Comparison of ENCODE assay signal across 8 mouse cellular contexts in the genomic region with DNA sequence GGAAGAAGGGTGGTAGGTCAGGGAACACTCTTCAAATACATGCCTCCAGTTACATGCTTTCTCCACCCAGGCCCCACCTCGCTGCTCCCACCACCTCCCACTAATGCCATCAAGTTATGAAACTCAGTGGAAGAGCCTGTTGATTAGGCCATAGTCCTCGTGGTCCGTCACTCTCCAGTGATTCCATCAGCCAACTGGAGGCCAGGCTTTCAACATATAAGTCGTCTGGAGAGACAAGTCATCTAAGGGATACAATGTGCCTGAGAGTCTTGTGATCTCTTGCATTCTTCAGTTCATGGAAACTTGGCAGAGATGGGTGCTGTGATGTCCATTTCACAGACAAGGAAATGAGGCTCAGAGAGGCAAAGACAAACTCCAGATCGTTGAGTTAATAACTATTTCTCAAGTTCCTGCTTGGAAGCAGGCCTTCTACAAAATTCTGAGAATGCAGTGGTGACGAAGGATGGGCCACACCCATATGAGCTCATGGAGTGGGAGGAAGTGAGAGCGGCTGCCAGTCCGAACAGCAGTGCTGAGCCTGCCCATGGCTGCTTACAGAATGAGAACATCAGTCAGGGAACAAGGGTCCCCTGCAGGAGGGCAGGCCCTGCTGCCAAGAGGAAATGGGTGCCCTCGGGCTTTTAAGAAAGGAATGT. TPM values are rescaled to one million over a fixed set of nuclear protein-coding genes. Genes with fewer than 3 reads are reported as not detected.
DNase-seq lines count a peak whose midpoint lies in the region; ATAC-seq lines count a peak whose summit lies in the region.

No protein-coding gene starts in this region.

- no peaks in the 10 kb centered on the region for H3K27me3 ChIP-seq in intestine, embryonic 15.5 days (replicated peaks)
- no peaks in the 10 kb centered on the region for H3K27me3 ChIP-seq in neural tube, embryonic 15.5 days (replicated peaks)

- H3K36me3 ChIP-seq in intestine, embryonic 15.5 days: 0 out of 2 replicates have a peak, but pooled peaks cover 6% of the 10 kb centered on the region
- peaks cover 27% of the 10 kb centered on the region for H3K36me3 ChIP-seq in neural tube, embryonic 15.5 days

- no peak overlapping the region for H3K9ac ChIP-seq in intestine, embryonic 15.5 days
- H3K9ac ChIP-seq in neural tube, embryonic 15.5 days (replicated peaks): no peak overlapping the region

- no peak overlapping the region for H3K4me3 ChIP-seq in intestine, embryonic 15.5 days (replicated peaks)
- H3K4me3 ChIP-seq in neural tube, embryonic 15.5 days (replicated peaks): no peak overlapping the region

- H3K4me2 ChIP-seq in intestine, embryonic 15.5 days (replicated peaks): no peak overlapping the region
- H3K4me2 ChIP-seq in neural tube, embryonic 15.5 days: no peak overlapping the region

- WGBS in intestine, embryonic 15.5 days: 51% methylated on average over 9 of the region's 9 CpGs
- 78% methylated on average over 9 of the region's 9 CpGs for WGBS in neural tube, embryonic 15.5 days

- peak; percentile 9 for DNase-seq in embryo, embryonic 10 days (ENCODE audit: low spot score)
- DNase-seq in embryo, embryonic 10.5 days (ENCODE audit: low spot score): no peak
- peak; percentile 40 to 47 for DNase-seq in B cell, adult 2 months
- DNase-seq in fat pad, adult 2 months (ENCODE audit: extremely low read depth, low read depth, low spot score): peak; percentile 57
- peak; percentile 90 for DNase-seq in lung, postnatal 25 days (ENCODE audit: low spot score)
- DNase-seq in urinary bladder, postnatal 25 days (ENCODE audit: low spot score): peak; percentile 55

- no peaks in the 10 kb centered on the region for H3K9me3 ChIP-seq in intestine, embryonic 15.5 days
- H3K9me3 ChIP-seq in neural tube, embryonic 15.5 days (replicated peaks): no peaks in the 10 kb centered on the region

- peak; percentile 77; the same call in 1 of the 2 replicates for ATAC-seq in intestine, embryonic 15.5 days
- no peak for ATAC-seq in neural tube, embryonic 15.5 days (ENCODE audit: low FRiP score)

- no peak overlapping the region for H3K27ac ChIP-seq in intestine, embryonic 15.5 days
- no peak overlapping the region for H3K27ac ChIP-seq in neural tube, embryonic 15.5 days (replicated peaks)

- no peaks in the 10 kb centered on the region for H3K4me1 ChIP-seq in intestine, embryonic 15.5 days (replicated peaks)
- H3K4me1 ChIP-seq in neural tube, embryonic 15.5 days: no peaks in the 10 kb centered on the region

RNA-seq across cellular contexts. Expression of a gene that starts 40.6 kb away (rescaled TPM):
- 21.3 and 22.1 TPM in 2 replicates for polyA plus RNA-seq in intestine, embryonic 15.5 days (2015; fragmentation: Nextera tagmentation; extraction: Ambion mirVana)
- polyA plus RNA-seq in neural tube, embryonic 15.5 days (2015; fragmentation: Nextera tagmentation; extraction: Ambion mirVana): 31.4 and 36.4 TPM in 2 replicates
